26 mouse cellular contexts compared by ENCODE assay signal in the genomic region with DNA sequence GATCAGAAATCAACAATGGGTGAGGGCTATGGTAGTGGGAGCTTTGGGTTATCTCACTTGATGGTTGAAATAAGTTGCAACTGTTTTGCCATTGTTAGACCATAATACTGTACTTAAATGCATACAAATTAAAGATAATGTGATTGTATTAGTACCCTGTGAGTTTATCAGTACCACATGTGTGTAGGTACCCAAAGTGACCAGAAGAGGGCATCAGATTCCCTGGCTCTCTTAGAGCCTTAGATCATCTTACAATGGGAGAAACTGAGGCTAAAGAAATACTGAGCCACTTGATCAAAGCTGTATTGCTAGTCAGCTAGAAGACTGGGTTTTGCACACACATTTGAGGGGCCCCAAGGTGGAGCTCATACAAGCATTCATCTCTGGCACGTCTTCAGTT.
DNase-seq lines count a peak whose midpoint lies in the region; ATAC-seq and TF ChIP-seq lines count a peak whose summit lies in the region.
"Had no signal": no experiment of that assay in that cellular context is flagged by ENCODE, and none has a peak within 500 bp of the region (broad histone marks: within the 10 kb centered on the region; RNA-seq: fewer than 3 reads in every experiment).

No protein-coding gene starts in this region.

- no peaks in the 10 kb centered on the region for H3K9me3 ChIP-seq in lung, postnatal 0 days (ENCODE audit: low read length)
- H3K9me3 ChIP-seq in limb, embryonic 10.5 days (replicated peaks): no peaks in the 10 kb centered on the region
- H3K9me3 ChIP-seq: forebrain, embryonic 10.5 days; forebrain, embryonic 15.5 days; heart, embryonic 12.5 days; hindbrain, embryonic 13.5 days; liver, embryonic 15.5 days; midbrain, embryonic 13.5 days; stomach, embryonic 15.5 days had no signal

- no peak for TF ChIP-seq EP300 in heart, adult 2 months (IDR thresholded peaks at IDR 0.05; ENCODE audit: insufficient read depth, low read depth, low read length)
- no peak for TF ChIP-seq EP300 in lung, postnatal 0 days (IDR thresholded peaks at IDR 0.05)

- no peak overlapping the region for H3K4me3 ChIP-seq in heart, adult 2 months
- no peak overlapping the region for H3K4me3 ChIP-seq in lung, postnatal 0 days (ENCODE audit: low read depth, low read length)
- H3K4me3 ChIP-seq in limb, embryonic 10.5 days: no peak overlapping the region
- H3K4me3 ChIP-seq: embryonic facial prominence, embryonic 13.5 days; forebrain, embryonic 10.5 days; forebrain, embryonic 15.5 days; heart, embryonic 12.5 days; hindbrain, embryonic 13.5 days; liver, embryonic 15.5 days; midbrain, embryonic 13.5 days; stomach, embryonic 15.5 days had no signal

- intact Hi-C loops in heart, adult 2 months (cut with DNase I): no loop called here

- no peaks in the 10 kb centered on the region for H3K27me3 ChIP-seq in heart, adult 2 months (ENCODE audit: control insufficient read depth, insufficient read depth, low read length)
- no peaks in the 10 kb centered on the region for H3K27me3 ChIP-seq in lung, postnatal 0 days (replicated peaks; ENCODE audit: insufficient read depth, low read length)
- H3K27me3 ChIP-seq in Patski: no peaks in the 10 kb centered on the region
- no peaks in the 10 kb centered on the region for H3K27me3 ChIP-seq in limb, embryonic 10.5 days (ENCODE audit: low read depth, poor library complexity, severe bottlenecking)
- H3K27me3 ChIP-seq: embryonic facial prominence, embryonic 13.5 days; forebrain, embryonic 15.5 days; heart, embryonic 12.5 days; hindbrain, embryonic 13.5 days; liver, embryonic 15.5 days; midbrain, embryonic 13.5 days; stomach, embryonic 15.5 days had no signal

- in situ Hi-C loops in Patski (cut with MboI; ENCODE audit: low pct_unique_long_range_greater_than_20kb): no loop called here

- no peak for TF ChIP-seq POLR2A in heart, adult 2 months (IDR thresholded peaks at IDR 0.05; ENCODE audit: insufficient read depth, low read depth, low read length)

- no peak for ATAC-seq in lung, postnatal 0 days
- no peak for ATAC-seq in Patski
- ATAC-seq: activated CD4-positive, CD25-positive, alpha-beta regulatory T cell, adult 4 months; CD4-positive, CD25-positive, alpha-beta regulatory T cell, adult 4 months; forebrain, embryonic 15.5 days; midbrain, embryonic 13.5 days had no signal

- H3K4me1 ChIP-seq in heart, adult 2 months (ENCODE audit: control insufficient read depth, insufficient read depth, low read length): no peaks in the 10 kb centered on the region
- H3K4me1 ChIP-seq in lung, postnatal 0 days (ENCODE audit: insufficient read depth, low read depth, low read length): no peaks in the 10 kb centered on the region
- H3K4me1 ChIP-seq in limb, embryonic 10.5 days: no peaks in the 10 kb centered on the region
- H3K4me1 ChIP-seq: forebrain, embryonic 15.5 days; hindbrain, embryonic 13.5 days; liver, embryonic 15.5 days; midbrain, embryonic 13.5 days; stomach, embryonic 15.5 days had no signal

- peak; percentile 17 for TF ChIP-seq CTCF in heart, adult 2 months (IDR thresholded peaks at IDR 0.05)
- TF ChIP-seq CTCF in lung, postnatal 0 days (IDR thresholded peaks at IDR 0.05): peak; percentile 29
- peak; percentile 31 for TF ChIP-seq CTCF in Patski (IDR thresholded peaks at IDR 0.05)

- 91% methylated on average over 1 of the region's 1 CpGs for whole genome bisulfite sequencing in heart, adult 2 months
- WGBS in lung, postnatal 0 days: 73% methylated on average over 1 of the region's 1 CpGs
- WGBS in limb, embryonic 10.5 days: 89% methylated on average over 1 of the region's 1 CpGs

- no peak overlapping the region for H3K27ac ChIP-seq in heart, adult 2 months
- H3K27ac ChIP-seq in lung, postnatal 0 days (ENCODE audit: low read length): no peak overlapping the region
- no peak overlapping the region for H3K27ac ChIP-seq in limb, embryonic 10.5 days
- H3K27ac ChIP-seq: embryonic facial prominence, embryonic 13.5 days; forebrain, embryonic 10.5 days; forebrain, embryonic 15.5 days; hindbrain, embryonic 13.5 days; liver, embryonic 15.5 days; midbrain, embryonic 13.5 days; stomach, embryonic 15.5 days had no signal

- H3K36me3 ChIP-seq in heart, adult 2 months (ENCODE audit: control insufficient read depth, insufficient read depth, low read length): no peaks in the 10 kb centered on the region
- H3K36me3 ChIP-seq in lung, postnatal 0 days (ENCODE audit: insufficient read depth, low read length): no peaks in the 10 kb centered on the region
- H3K36me3 ChIP-seq in limb, embryonic 10.5 days: no peaks in the 10 kb centered on the region
- H3K36me3 ChIP-seq: embryonic facial prominence, embryonic 13.5 days; forebrain, embryonic 10.5 days; forebrain, embryonic 15.5 days; heart, embryonic 12.5 days; hindbrain, embryonic 13.5 days; liver, embryonic 15.5 days; midbrain, embryonic 13.5 days; stomach, embryonic 15.5 days had no signal

- CTCF ChIA-PET in Patski (lab: Charles Lee): interaction anchor here (0.9 to 1.0 kb wide), 2 partner anchors 13 to 37 kb away, joined by 3 to 4 read pairs; no protein-coding TSS in a partner anchor

- no peak for DNase-seq in heart, adult 2 months
- DNase-seq in heart, adult 8-10 months (ENCODE audit: low spot score): no peak
- no peak for DNase-seq in lung, postnatal 0 days (ENCODE audit: low spot score)
- no peak for DNase-seq in lung, adult 18-20 months
- DNase-seq in Patski (ENCODE audit: low read depth, low spot score): no peak
- DNase-seq in limb, embryonic 10.5 days (ENCODE audit: low spot score): no peak
- DNase-seq in frontal cortex, postnatal 25 days (ENCODE audit: low spot score in 2 of 2): no peak
- DNase-seq: adrenal gland, adult 2 months; adrenal gland, postnatal 36 days; cerebellum, adult 18-20 months; heart, postnatal 4 days; kidney, adult 11 months; kidney, postnatal 36 days; layer of hippocampus, postnatal 36 days; lung, postnatal 4 days; thymus, postnatal 14 days had no signal

- H3K79me2 ChIP-seq in heart, adult 2 months (replicated peaks; ENCODE audit: control insufficient read depth, insufficient read depth, low read length): no peaks in the 10 kb centered on the region

- POLR2A ChIA-PET in Patski (lab: Charles Lee): no interaction called here

- H3K9ac ChIP-seq in heart, adult 2 months (ENCODE audit: low read depth, low read length): no peak overlapping the region
- no peak overlapping the region for H3K9ac ChIP-seq in lung, postnatal 0 days (replicated peaks; ENCODE audit: low read depth)
- H3K9ac ChIP-seq: embryonic facial prominence, embryonic 13.5 days; forebrain, embryonic 15.5 days; heart, embryonic 12.5 days; hindbrain, embryonic 13.5 days; liver, embryonic 15.5 days; midbrain, embryonic 13.5 days; stomach, embryonic 15.5 days had no signal

- no peak overlapping the region for H3K4me2 ChIP-seq in lung, postnatal 0 days (replicated peaks; ENCODE audit: low read depth, low read length)
- H3K4me2 ChIP-seq: embryonic facial prominence, embryonic 13.5 days; forebrain, embryonic 15.5 days; heart, embryonic 12.5 days; hindbrain, embryonic 13.5 days; liver, embryonic 15.5 days; midbrain, embryonic 13.5 days; stomach, embryonic 15.5 days had no signal
